Mouse (Mus musculus) layer of hippocampus, adult 18-20 months (tissue): Measurements from ENCODE around the gene Nadsyn1. TPM values are rescaled to one million over a fixed set of nuclear protein-coding genes. Genes with fewer than 3 reads are reported as not detected.

ENCODE experiments used
- DNase-seq, 2 experiments: peaks; one replicate each; pipeline ENCODE4 v3.0.0; 2022; ENCODE audit warnings: low spot score in 2 of 2
- long read RNA-seq: library from polyadenylated mRNA; stranded (forward); transcript quantifications from one replicate; pipeline ENCODE4 v2.0.0, GENCODE M21; 2021
- total RNA-seq, 2 experiments: library from RNA; stranded (reverse); gene quantifications; 2 replicates each; pipeline ENCODE4 v1.2.3; 2021

Nadsyn1 gene
- 1 to 10 TPM; 6.4 to 6.8 TPM for total RNA-seq
- long read RNA-seq, partial matches to known transcripts, result 2 of 5 reads
- long read RNA-seq, other reads (novel, unspliced or antisense), result 0 of 5 reads

DNA sequence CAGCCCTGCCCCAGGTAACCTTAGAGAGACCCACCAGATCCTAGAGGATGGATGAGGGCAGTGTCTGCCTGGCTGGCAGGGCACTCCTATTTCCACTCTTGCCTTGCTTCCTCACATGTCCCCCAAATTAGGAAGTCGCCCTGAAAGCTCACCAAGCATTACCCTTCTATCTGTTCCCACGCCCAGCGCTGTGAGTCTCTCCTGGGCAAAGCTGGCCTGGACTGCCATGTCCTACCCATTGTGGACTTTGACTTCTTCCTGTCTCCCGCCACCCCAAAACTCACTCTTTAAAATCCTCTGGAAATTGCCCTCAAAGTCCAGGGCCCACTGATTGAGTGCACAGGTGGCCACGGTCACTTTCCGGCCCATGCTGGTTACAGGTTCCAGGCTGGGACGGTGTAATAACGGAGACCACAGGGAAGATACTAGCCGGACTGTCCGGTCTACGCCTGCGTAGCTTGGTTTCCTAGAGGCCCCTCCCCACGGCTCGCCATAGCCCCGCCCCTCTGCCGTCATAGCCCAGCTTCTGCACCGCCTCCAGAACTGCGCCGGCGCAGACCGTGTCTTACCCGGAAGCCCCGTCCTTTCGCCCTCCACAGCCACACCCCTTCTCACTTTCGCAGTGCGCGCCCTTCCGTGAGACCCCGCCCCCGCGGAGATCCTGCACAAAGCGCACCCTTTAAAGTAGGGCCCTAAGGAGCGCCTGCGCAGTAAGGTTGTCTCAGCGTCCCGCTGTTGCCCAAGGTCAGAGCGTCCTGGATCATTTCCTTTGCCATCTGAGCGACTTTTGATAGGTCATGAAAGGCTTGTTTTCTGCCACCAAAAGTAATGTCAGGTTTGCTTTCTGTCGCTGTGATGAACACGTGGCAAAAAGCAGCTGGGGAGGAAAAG is at the start of gene Nadsyn1, which contains the start of gene Dhcr7:
Nadsyn1 (minus strand) TSS at position 475 of the 891 bp plus-strand sequence.
Dhcr7 (plus strand) TSS at position 771 of the 891 bp plus-strand sequence.
- peak; percentile 99 for DNase-seq

GRCm38 (mm10) chr7:143868874-143869273 is 46.2 kb upstream of the Nadsyn1 start:
- no peak for DNase-seq

- DNase-seq, result no peak
Observed at GRCm38 (mm10) chr7:143866538-143866937, 43.9 kb upstream of the Nadsyn1 start, which contains the start of gene Gm498. TSS of gene Gm498 (plus strand) at chr7:143866838.

DNA sequence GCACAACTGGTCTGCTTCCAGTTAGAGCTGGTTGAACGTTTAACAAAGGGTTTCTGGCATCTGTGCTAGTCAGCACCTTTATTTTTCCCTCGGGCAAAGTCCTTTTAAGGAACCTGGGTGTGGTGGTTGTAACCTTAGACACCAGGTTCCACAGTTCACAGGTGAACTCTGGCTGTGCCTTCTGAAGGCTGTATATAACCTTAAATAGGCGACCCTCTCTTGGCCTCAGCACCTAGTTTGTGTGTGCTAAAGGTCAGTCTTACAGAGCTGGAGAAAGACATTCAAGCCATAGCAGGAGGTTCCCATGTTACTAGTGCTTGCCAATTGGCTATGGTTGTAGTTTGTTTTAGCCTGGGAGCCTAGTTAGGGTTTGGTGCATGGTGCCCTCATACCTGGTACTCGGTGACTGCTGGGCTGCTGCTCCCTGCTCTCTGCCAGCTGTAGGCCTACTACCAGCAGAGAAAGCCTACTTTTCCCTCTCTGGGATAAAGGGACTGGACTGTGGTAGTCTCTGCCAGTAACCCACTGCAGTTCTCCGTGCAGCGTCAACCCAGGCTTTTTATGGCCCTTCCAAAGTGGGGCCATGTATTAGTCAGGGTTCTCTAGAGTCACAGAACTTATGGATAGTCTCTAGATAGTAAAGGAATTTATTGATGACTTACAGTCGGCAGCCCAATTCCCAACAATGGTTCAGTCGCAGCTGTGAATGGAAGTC is 26.3 kb upstream of the Nadsyn1 start:
- no peak for DNase-seq

- DNase-seq, result no peak
Observed at GRCm38 (mm10) chr7:143848127-143848767, 25.6 kb upstream of the Nadsyn1 start.

DNA sequence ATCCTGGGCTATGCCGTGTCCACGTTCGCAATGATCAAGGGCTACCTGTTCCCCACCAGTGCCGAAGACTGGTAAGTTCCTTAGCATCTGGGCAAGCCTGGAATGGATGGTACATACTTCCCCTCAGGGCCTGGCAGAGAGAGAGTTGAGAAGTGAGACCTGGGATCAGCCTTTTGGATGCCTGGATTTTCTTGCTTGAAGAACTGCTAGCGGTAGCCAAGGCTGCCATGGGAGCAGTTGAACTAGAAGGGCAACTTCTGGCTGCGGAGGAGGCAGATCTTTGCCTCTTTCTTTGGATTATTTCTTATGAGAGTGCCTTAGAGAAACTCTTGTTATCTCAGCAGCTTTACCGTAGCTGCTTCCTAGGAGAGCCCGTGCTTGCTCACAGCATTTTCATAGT is 18.7 kb upstream of the Nadsyn1 start:
- no peak for DNase-seq

DNA sequence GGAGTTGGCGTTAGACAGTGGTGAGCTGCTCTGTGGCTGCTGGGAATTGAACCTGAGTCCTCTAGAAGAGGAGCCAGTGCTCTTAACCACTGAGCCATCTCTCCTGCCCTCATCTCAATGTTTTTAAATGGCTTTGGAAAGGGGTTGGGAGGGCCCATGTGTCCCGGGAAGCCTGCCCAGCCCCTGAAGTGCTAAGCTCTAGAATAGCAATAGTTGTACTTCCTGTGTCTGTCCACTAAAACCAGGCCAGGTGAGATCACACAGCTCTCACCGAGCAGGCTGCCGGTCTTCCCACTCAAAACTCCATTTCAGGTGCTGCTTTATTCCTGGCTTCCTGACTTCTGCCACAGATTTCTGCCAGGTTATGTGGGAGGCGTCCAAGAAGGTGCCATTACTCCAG is 17.5 kb upstream of the Nadsyn1 start:
- DNase-seq, result no peak

- no peak for DNase-seq
Observed at GRCm38 (mm10) chr7:143837705-143838358, 15.2 kb upstream of the Nadsyn1 start.

DNA sequence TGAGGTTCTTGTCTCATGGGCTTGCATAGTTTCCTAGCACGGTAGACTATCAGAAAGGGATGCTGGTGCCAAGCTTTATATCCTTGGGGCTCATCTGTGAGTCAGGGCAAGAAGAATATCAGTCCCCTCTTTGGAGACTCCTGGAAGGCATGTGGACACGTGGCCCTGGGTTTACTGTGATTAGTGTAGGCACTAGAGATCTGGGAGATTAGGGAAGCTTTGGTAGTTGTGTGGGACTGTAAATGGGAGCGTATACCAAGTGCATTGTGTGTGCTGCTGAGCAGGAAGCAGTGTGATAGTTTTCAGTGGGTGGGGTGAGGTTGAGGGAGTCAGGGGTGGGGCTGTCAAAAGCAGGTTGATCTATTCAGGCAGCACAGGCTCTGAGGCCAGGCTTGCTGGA is 12.3 kb upstream of the Nadsyn1 start:
- DNase-seq, result no peak

DNA sequence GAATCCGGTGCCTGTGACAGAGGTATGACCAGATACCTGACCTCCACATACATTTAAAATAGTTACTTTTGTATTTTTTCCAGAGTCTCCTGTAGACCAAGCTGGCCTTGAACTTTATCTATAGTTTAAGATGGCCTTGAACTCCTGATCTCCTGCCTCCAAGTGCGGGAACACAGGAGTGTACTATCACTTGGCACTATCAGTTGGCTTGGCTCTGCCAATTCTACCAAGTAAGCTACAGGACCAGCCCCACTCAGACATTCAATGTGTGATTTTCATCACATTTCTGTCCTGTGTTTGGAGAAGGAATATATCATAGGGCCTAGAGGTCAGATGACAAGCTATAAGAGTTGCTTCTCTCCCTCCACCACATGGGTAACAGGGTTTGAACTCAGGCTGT is 11.7 kb upstream of the Nadsyn1 start:
- DNase-seq, result no peak

DNA sequence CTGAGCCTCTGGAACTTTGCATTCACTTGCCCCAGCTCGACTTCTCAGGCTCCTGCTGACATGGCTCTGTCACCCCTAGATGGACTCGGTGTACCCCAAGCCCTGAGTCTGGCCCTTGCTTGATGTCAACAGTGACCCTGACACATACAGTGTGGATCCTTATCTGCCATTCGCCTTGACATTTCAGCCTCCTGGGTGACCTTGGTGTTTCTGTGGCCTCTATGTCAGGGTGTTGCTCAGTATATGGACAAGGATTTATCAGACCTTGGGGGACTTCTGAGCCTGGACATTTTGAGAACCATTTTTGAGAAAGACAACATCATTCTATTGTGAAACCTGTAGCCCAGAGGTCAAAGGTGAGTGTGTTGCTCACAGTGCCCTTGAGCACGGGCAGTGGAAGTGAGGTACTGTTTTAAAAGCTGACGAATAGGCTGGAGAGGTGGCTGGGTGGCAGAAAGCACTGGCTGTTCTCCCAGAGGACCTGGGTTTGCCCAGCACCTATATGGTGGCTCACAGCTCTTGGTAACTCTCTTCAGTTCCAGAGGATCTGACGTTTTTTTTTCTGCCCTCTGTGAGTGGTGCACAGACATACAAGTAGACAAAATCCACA is 11.0 kb upstream of the Nadsyn1 start:
- no peak for DNase-seq

DNA sequence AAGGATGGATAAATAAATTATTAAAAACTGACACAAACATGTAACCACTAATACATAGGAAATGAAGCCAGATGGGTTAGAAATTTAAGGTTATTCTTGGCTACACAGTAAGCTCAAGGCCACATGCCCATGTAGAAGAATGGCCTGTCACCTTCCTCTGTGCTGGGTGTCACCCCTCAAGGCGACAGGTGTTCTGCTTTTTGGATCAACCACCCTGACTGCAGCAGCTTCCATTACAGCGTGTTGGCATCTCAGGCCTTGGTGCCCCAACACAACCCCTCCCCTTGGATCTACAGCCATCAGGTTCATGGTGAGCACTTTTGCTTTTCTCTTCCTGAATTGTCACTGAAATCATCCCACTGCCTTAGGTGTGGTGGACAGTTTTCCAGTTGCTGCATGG is 10.0 kb upstream of the Nadsyn1 start:
- DNase-seq, result no peak

DNA sequence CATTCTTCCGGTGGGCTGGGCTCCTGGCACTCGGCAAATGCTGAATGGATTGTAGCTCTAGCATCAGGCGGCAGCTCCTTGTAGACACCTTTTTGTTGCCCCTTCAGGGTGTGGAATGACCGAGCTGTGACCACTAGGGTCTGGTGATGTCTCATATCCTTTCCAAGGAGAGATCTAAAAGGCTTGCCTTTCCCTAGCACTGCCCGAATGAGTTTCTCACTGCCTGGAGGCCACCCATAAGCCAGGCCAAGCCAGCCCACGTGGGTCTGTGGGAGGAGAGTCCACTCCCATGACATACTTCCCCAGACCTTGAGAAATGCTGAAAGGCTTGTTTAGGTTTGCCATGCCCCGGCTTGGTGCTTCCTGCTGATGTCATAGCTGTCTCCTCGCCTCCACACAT is 9.5 kb upstream of the Nadsyn1 start:
- no peak for DNase-seq

DNA sequence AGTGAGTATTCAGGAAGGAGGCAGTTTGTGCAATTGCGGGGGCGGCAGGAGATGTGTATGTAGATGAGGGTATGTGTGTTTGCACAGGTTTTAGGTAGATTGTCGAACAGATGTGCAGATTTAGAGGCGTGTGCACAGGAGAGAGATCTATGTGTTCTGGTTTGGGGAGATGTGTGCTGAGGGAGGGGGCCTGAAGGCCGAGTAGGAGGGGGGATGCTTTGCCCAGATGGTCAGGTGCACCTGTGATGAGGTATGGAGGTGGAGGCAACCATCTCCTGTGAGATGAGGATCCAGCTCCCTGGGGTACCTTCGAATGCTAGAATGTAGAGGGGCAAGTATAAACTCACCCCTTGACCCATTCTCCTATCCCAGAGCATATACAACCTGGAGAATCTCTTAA is 7.8 kb upstream of the Nadsyn1 start:
- DNase-seq, result no peak

DNA sequence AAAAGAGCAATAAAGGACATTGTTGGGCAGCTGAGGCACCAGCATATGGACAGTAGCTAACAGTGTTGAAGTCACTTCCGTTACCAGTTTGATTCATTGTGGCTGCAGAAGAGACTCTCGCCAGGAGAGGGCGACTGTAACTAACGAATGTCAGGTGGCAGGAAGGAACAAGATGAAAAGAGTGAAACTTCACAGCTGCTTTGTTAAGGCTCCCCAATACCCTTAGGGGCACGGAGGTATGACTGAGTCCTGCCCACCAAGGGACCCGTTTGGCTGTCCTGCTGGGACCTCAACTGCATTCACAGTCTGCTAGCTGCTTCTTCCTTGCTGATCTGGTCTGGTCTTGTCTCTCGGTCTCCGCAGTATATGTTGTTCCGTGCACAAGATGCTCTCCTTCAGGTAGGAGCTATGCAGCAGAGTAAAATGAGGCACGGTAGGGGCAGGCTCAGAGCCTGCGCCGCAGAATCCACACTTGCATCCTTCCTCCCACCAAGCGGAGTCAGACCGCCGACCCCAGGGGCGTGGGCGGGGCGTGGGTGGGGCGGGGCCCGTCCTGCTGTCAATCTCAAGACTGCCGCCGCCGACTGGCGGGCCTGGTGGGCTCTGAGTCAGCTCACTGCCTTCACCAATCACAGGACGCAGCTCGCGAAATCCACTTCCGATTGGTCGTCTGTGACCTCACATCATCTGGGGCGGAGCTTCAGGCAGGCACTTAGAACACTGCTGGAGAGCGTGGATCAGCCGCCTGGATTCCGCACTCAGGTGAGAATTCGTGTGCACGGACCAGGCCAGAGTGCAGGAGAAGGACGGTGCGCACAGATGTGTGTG is 7.1 kb upstream of the Nadsyn1 start:
- peak; percentile 93 to 98 for DNase-seq

DNA sequence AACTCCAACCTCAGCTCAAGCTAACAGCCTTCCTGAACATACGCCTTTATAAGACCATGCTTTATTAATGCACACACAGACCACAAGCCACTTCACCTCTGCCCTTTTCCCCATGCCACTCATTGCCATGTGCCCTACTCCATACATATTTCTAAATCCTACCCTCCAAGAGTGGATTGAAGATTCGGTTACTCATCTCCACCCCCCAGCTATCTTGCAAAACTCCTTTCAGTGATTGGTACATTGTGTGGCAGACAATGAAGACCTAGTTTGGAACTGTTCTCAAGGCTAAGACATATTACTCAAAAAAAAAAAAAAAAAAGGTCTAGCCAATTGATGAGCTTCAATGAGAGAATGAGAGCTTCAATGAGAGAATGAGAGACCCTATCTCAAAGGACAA is 4.3 kb upstream of the Nadsyn1 start:
- DNase-seq, result no peak

GRCm38 (mm10) chr7:143823266-143823605 is 587 bp upstream of the Nadsyn1 start:
- DNase-seq, result no peak

GRCm38 (mm10) chr7:143821241-143821640 is 1.4 kb downstream of the Nadsyn1 start:
- DNase-seq, result no peak

DNA sequence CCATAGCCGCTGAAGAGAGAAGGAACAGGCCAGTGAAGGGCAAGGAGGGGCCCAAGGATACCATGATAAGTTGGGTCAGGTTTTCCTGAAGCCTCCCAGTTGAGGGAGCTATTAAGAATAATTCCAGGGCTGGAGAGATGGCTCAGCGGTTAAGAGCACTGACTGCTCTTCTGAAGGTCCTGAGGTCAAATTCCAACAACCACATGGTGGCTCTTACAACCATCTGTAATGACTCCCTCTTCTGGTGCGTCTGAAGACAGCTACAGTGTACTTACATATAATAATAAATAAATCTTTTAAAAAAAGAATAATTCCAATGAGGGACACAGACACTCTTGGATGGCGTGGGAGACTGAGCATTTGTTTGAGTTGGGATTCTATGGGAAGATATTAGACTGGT is 3.4 kb downstream of the Nadsyn1 start:
- no peak for DNase-seq

DNA sequence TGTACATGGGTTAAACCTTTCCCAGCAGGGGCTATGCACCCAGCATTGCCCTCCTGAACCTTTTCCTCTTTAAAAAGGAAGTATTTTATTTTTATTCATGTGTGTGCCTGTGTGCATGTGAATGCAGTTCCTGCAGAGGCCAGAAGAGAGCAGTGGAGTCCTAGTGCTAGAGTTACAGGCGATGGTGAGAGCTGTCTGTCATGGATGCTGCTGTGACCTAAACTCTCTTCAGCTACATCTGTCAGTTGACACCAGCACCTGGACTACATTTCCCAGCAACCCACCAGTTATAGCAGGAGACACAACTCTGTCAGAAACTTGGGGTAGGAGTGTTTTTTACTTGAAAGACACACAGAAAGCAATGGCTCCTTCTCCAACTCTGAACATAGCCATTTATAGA is 13.7 kb downstream of the Nadsyn1 start:
- no peak for DNase-seq
